Mouse (Mus musculus) left cerebral cortex, postnatal 36 days (tissue): Measurements from ENCODE around the gene Gm21190. TPM values are rescaled to one million over a fixed set of nuclear protein-coding genes. Genes with fewer than 3 reads are reported as not detected.
"Not testable (repeated sequence)": the region's sequence is repeated elsewhere in the genome, so short reads cannot be mapped to it uniquely, and the experiment has no call there.

Source experiments
- DNase-seq, 2 experiments: peaks; one replicate each; pipeline ENCODE4 v3.0.0; 2021 to 2022; ENCODE audit warnings: low spot score in 2 of 2, mixed read lengths in 1 of 2
- intact Hi-C: fragments of 180-260 bp; cut with DNase I; formaldehyde crosslinking; loops from one replicate; pipeline ENCODE4 v1.15.1; 2025
- total RNA-seq, 2 experiments: library from RNA; stranded (reverse); gene quantifications; 2 replicates each; pipeline ENCODE4 v1.2.3; 2021

Gm21190 gene
- total RNA-seq, 2 experiments from 2014 or later = not detected

GRCm38 (mm10) chr5:15498774-15499400, 30.1 kb downstream of the Gm21190 start:
- intact Hi-C loops = not testable (repeated sequence)
- peak in 1 of 2 experiments; percentile 28 for DNase-seq

- DNase-seq, intact Hi-C loops: not testable (repeated sequence)
Observed at GRCm38 (mm10) chr5:15498350-15498749, 30.7 kb downstream of the Gm21190 start.

- intact Hi-C loops, DNase-seq: not testable (repeated sequence)
Observed at GRCm38 (mm10) chr5:15490934-15491333, 38.1 kb downstream of the Gm21190 start.

DNA sequence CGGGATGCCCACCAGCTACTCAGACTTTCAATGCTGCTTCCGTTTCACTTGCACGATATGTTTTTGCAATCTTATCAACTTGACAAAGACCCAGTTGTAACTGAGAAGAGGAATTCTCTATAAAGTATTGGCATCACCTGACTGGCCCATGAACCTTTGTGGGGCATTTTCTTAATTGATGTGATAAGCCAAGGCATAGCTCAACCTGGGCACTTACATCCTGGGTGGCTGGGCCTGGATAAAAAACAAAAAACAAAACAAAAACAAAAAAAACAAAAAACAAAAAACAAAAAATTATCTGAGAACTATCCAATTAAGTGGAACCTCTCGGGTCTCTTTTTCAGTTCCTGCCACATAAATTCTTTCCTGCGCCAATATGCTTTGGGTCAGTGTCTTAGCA, 40.3 kb downstream of the Gm21190 start:
- intact Hi-C loops = no loop called here
- DNase-seq = no peak

GRCm38 (mm10) chr5:15484616-15485015, 44.4 kb downstream of the Gm21190 start:
- DNase-seq, intact Hi-C loops: not testable (repeated sequence)

DNA sequence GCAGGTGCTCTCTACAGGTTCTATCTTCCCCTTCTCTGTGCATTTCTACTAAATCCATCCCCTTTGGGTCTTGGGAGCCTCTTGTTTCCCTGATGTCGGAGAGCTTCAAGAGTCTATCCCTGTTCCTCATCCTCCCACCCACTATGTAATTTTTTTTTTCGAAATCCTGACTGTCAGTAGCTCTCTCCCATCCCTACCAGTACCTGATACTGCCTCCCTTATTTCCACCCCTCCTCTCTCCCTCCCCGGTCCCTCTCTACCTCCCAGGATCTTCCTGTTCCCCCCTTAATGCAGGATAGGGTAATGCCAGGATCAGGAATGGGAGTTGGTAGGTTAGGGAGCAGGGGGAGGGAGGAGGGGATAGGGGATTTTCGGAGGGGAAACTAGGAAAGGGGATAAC, 45.4 kb downstream of the Gm21190 start:
- intact Hi-C loops, DNase-seq: not testable (repeated sequence)

GRCm38 (mm10) chr5:15482815-15483214, 46.2 kb downstream of the Gm21190 start:
- intact Hi-C loops, DNase-seq: not testable (repeated sequence)

DNA sequence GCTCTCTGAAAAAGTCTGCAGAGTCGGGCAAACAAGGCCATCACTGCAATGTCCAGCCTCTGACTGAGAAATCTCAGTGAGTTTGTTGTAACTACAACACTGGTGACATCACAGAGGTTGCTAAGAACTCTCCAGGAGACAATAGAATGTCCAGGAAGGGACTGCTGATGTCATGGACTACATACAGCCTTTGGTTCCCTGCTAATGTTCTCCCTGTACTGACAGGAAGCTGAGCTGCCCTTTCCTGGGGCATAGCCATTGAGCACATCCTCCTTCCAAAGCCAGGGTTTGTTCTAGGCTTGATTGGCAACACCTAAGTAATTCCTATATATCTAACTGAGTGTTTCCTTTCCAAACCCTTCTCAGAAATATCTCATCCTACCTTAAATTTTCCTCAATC, 52.6 kb downstream of the Gm21190 start, which contains the start of gene Gm21149:
TSS of gene Gm21149 (minus strand) at position 101 of the 400 bp plus-strand sequence.
- intact Hi-C loops, DNase-seq: not testable (repeated sequence)

Other genes starting within 250 kb of the Gm21190 start
- not detected for gene Gm21149, start 52.7 kb downstream of the Gm21190 start, total RNA-seq
- gene Gm21083, start 48.1 kb upstream of the Gm21190 start, total RNA-seq = not detected
- not detected for gene Speer4d, start 89.8 kb upstream of the Gm21190 start, total RNA-seq
- gene 4930572O03Rik, start 127.8 kb upstream of the Gm21190 start, total RNA-seq = not detected
- not detected for gene Speer4c, start 185.0 kb upstream of the Gm21190 start, total RNA-seq